Mouse (Mus musculus): ENCODE results near the gene Ppp2r1a. TPM values are rescaled to one million over a fixed set of nuclear protein-coding genes. Genes with fewer than 3 reads are reported as not detected.

Ppp2r1a gene
- polyA plus RNA-seq (2015; fragmentation: Nextera tagmentation; extraction: Ambion mirVana), result 217 and 233 TPM in 2 replicates

- H3K36me3 ChIP-seq (ENCODE audit: control insufficient read depth, insufficient read depth, low read length), result no peaks in the 10 kb centered on the region
- H3K4me3 ChIP-seq (ENCODE audit: low read depth, low read length), result peak within 1 kb of the TSS; percentile 81
- no peaks in the 10 kb centered on the region for H3K9me3 ChIP-seq (ENCODE audit: control insufficient read depth, low read length)
- H3K9ac ChIP-seq (ENCODE audit: low read length), result peak within 1 kb of the TSS; percentile 87
- peak; percentile 98 for DNase-seq (ENCODE audit: low spot score)
- H3K27ac ChIP-seq (replicated peaks), result peak within 1 kb of the TSS; percentile 99
- H3K27me3 ChIP-seq (ENCODE audit: control insufficient read depth, insufficient read depth, low read length), result no peaks in the 10 kb centered on the region
- peak; percentile 26; the same call in 1 of the 2 replicates for TF ChIP-seq CTCF (IDR thresholded peaks at IDR 0.05; ENCODE audit: low read depth)
- TF ChIP-seq EP300 (optimal IDR thresholded peaks at IDR 0.05), result no peak
- ATAC-seq (ENCODE audit: low FRiP score, low TSS enrichment), result peak; percentile 99
- under 1% methylated on average over 69 of the region's 69 CpGs for WGBS
- H3K4me1 ChIP-seq (replicated peaks; ENCODE audit: control insufficient read depth, insufficient read depth), result no peaks in the 10 kb centered on the region
- peak within 1 kb of the TSS; percentile 77 for H3K4me2 ChIP-seq (replicated peaks; ENCODE audit: low read depth)
Observed at GRCm38 (mm10) chr17:20944985-20945891, at the start of gene Ppp2r1a. Gene Ppp2r1a (plus strand): TSS chr17:20945311.

DNA sequence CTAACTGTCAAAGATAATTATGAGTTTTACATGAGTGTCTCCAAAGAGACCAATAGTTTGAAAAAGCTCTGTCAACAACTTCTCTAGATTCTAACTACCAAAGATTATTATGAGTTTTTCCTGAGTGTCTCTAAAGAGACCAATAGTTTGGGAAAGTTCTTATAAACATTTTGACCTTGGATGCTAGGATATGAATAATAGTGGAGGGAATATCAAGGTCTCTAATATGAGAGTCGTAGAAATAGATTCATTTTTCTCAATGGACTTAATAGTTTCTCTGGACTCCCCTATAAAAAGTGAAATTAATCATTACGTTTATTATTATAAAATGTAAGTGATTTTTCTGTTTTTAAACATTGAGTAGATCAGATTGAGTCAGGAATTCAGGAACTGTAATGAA is 40.1 kb upstream of the Ppp2r1a start, which contains the start of gene Vmn1r231:
Gene Vmn1r231 (minus strand): TSS at position 101 of the 400 bp plus-strand sequence.
- Histone ChIP-seq H3K9ac (ENCODE audit: low read length) (no peak within 1 kb of the TSS), H3K36me3 (ENCODE audit: control insufficient read depth, insufficient read depth, low read length) (no peaks in the 10 kb centered on the region), H3K4me3 (ENCODE audit: low read depth, low read length) (no peak within 1 kb of the TSS), H3K4me2 (replicated peaks; ENCODE audit: low read depth) (no peak within 1 kb of the TSS), H3K27me3 (ENCODE audit: control insufficient read depth, insufficient read depth, low read length) (no peaks in the 10 kb centered on the region), H3K27ac (replicated peaks) (no peak within 1 kb of the TSS), H3K4me1 (replicated peaks; ENCODE audit: control insufficient read depth, insufficient read depth) (no peaks in the 10 kb centered on the region), H3K9me3 (ENCODE audit: control insufficient read depth, low read length) (no peaks in the 10 kb centered on the region)
- TF ChIP-seq CTCF (IDR thresholded peaks at IDR 0.05; ENCODE audit: low read depth) (no peak), EP300 (optimal IDR thresholded peaks at IDR 0.05) (no peak)
- WGBS, result 56% methylated on average over 2 of the region's 2 CpGs
- no peak for DNase-seq (ENCODE audit: low spot score)
- no peak for ATAC-seq (ENCODE audit: low FRiP score, low TSS enrichment)

GRCm38 (mm10) chr17:20919614-20920013 is 25.5 kb upstream of the Ppp2r1a start, which contains the start of gene Vmn1r232:
Gene Vmn1r232 (minus strand): TSS chr17:20919714.
- WGBS, result 48% methylated on average over 1 of the region's 1 CpGs
- Histone ChIP-seq H3K4me1 (replicated peaks; ENCODE audit: control insufficient read depth, insufficient read depth) (no peaks in the 10 kb centered on the region), H3K9ac (ENCODE audit: low read length) (no peak within 1 kb of the TSS), H3K27ac (replicated peaks) (no peak within 1 kb of the TSS), H3K9me3 (ENCODE audit: control insufficient read depth, low read length) (no peaks in the 10 kb centered on the region), H3K36me3 (ENCODE audit: control insufficient read depth, insufficient read depth, low read length) (no peaks in the 10 kb centered on the region), H3K27me3 (ENCODE audit: control insufficient read depth, insufficient read depth, low read length) (no peaks in the 10 kb centered on the region), H3K4me2 (replicated peaks; ENCODE audit: low read depth) (no peak within 1 kb of the TSS), H3K4me3 (ENCODE audit: low read depth, low read length) (no peak within 1 kb of the TSS)
- no peak for ATAC-seq (ENCODE audit: low FRiP score, low TSS enrichment)
- DNase-seq (ENCODE audit: low spot score), result no peak
- no peak for TF ChIP-seq EP300 (optimal IDR thresholded peaks at IDR 0.05)
- no peak for TF ChIP-seq CTCF (IDR thresholded peaks at IDR 0.05; ENCODE audit: low read depth)

GRCm38 (mm10) chr17:20944226-20944625 is 885 bp upstream of the Ppp2r1a start:
- H3K9me3 ChIP-seq (ENCODE audit: control insufficient read depth, low read length), result no peaks in the 10 kb centered on the region
- H3K27ac ChIP-seq (replicated peaks), result peak overlapping the region; percentile 96
- no peaks in the 10 kb centered on the region for H3K4me1 ChIP-seq (replicated peaks; ENCODE audit: control insufficient read depth, insufficient read depth)
- TF ChIP-seq CTCF (IDR thresholded peaks at IDR 0.05; ENCODE audit: low read depth), result no peak
- TF ChIP-seq EP300 (optimal IDR thresholded peaks at IDR 0.05), result no peak
- H3K27me3 ChIP-seq (ENCODE audit: control insufficient read depth, insufficient read depth, low read length), result no peaks in the 10 kb centered on the region
- ATAC-seq (ENCODE audit: low FRiP score, low TSS enrichment), result no peak
- DNase-seq (ENCODE audit: low spot score), result no peak
- H3K36me3 ChIP-seq (ENCODE audit: control insufficient read depth, insufficient read depth, low read length), result no peaks in the 10 kb centered on the region
- 52% methylated on average over 3 of the region's 3 CpGs for WGBS
- peak overlapping the region; percentile 70 for H3K9ac ChIP-seq (ENCODE audit: low read length)
- H3K4me2 ChIP-seq (replicated peaks; ENCODE audit: low read depth), result peak overlapping the region; percentile 62
- peak overlapping the region; percentile 59 for H3K4me3 ChIP-seq (ENCODE audit: low read depth, low read length)

DNA sequence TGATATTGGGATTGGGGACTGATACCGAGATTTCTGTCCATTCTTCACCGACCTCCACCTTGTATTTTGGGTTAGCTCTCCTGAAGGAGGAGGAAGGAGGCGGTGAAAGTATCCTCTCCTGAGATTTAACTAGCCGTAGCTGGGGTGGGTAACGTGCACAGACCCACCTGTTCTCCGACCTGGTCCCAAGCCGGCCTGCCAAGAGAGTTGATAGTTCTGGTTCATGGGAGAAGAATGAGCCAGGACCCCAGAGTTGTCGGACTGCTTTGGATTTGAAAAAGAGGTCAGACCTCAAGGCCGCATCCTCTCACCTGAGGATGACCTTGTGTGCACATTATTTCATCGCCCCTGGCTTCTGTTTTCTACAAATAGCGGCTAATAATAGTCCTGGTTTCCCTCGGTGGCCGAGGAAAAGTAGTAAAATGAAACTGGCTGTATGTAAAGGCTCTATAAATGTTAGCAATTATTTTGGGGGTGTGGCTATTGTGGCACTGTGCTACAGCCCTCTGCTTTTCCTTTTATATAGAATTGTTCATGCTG is 985 bp downstream of the Ppp2r1a start:
- DNase-seq (ENCODE audit: low spot score) (peak; percentile 25), ATAC-seq (ENCODE audit: low FRiP score, low TSS enrichment) (no peak)
- Histone ChIP-seq H3K9me3 (ENCODE audit: control insufficient read depth, low read length) (no peaks in the 10 kb centered on the region), H3K4me3 (ENCODE audit: low read depth, low read length) (peak overlapping the region; percentile 81), H3K9ac (ENCODE audit: low read length) (peak overlapping the region; percentile 87), H3K27ac (replicated peaks) (peak overlapping the region; percentile 99), H3K27me3 (ENCODE audit: control insufficient read depth, insufficient read depth, low read length) (no peaks in the 10 kb centered on the region), H3K36me3 (ENCODE audit: control insufficient read depth, insufficient read depth, low read length) (no peaks in the 10 kb centered on the region), H3K4me2 (replicated peaks; ENCODE audit: low read depth) (peak overlapping the region; percentile 77), H3K4me1 (replicated peaks; ENCODE audit: control insufficient read depth, insufficient read depth) (no peaks in the 10 kb centered on the region)
- no peak for TF ChIP-seq CTCF (IDR thresholded peaks at IDR 0.05; ENCODE audit: low read depth)
- no peak for TF ChIP-seq EP300 (optimal IDR thresholded peaks at IDR 0.05)
- WGBS, result under 1% methylated on average over 13 of the region's 13 CpGs

Measured in stomach, postnatal 0 days (tissue).